Mouse (Mus musculus) midbrain, embryonic 12.5 days (tissue): ENCODE measurements around the gene Hyal1. TPM values are rescaled to one million over a fixed set of nuclear protein-coding genes. Genes with fewer than 3 reads are reported as not detected.

Experiments
- ATAC-seq: fragments of 200-750 bp; cut with Nextera tagmentation; 2 replicates; pipeline ENCODE4 v1.8.0; 2017; ENCODE audit warnings: low read depth, moderate TSS enrichment, moderate library complexity; ENCODE audit not compliant: low FRiP score
- H3K27ac ChIP-seq: fragments of 300-500 bp; sonication (generic); replicated peaks from 2 replicates; pipeline ENCODE4 v1.5.1; 2016; ENCODE audit warnings: mild to moderate bottlenecking
- H3K27me3 ChIP-seq: fragments of 300-500 bp; sonication (generic); 2 replicates; pipeline ENCODE4 v1.6.1; 2016; ENCODE audit warnings: mild to moderate bottlenecking
- H3K36me3 ChIP-seq: fragments of 300-500 bp; sonication (generic); 2 replicates; pipeline ENCODE4 v1.6.1; 2016
- H3K4me1 ChIP-seq: fragments of 300-500 bp; sonication (generic); 2 replicates; pipeline ENCODE4 v1.6.1; 2016
- H3K4me2 ChIP-seq: fragments of 300-500 bp; sonication (generic); replicated peaks from 2 replicates; pipeline ENCODE4 v1.6.1; 2016; ENCODE audit warnings: mild to moderate bottlenecking, moderate library complexity
- H3K4me3 ChIP-seq: fragments of 300-500 bp; sonication (generic); 2 replicates; pipeline ENCODE4 v1.5.1; 2016; ENCODE audit warnings: mild to moderate bottlenecking
- H3K9ac ChIP-seq: fragments of 300-500 bp; sonication (generic); replicated peaks from 2 replicates; pipeline ENCODE4 v1.6.1; 2016; ENCODE audit warnings: mild to moderate bottlenecking, moderate library complexity
- H3K9me3 ChIP-seq: fragments of 300-500 bp; sonication (generic); 2 replicates; pipeline ENCODE4 v1.6.1; 2016; ENCODE audit warnings: mild to moderate bottlenecking
- WGBS: fragments of 180-500 bp; shearing (Covaris S2); methylation state at CpG from one replicate; pipeline ENCODE4 v1.1.7; 2016; 5-methylcytosine and 5-hydroxymethylcytosine counted together
- polyA plus RNA-seq: library from polyadenylated mRNA; unstranded; fragments of >200 nt; fragmentation: Nextera tagmentation; extraction: Ambion mirVana; gene quantifications from 2 replicates; pipeline ENCODE4 v1.2.1, GENCODE M21; 2016

Hyal1 gene
- polyA plus RNA-seq, 1 experiment from 2014 or later, result 9.0 TPM

DNA sequence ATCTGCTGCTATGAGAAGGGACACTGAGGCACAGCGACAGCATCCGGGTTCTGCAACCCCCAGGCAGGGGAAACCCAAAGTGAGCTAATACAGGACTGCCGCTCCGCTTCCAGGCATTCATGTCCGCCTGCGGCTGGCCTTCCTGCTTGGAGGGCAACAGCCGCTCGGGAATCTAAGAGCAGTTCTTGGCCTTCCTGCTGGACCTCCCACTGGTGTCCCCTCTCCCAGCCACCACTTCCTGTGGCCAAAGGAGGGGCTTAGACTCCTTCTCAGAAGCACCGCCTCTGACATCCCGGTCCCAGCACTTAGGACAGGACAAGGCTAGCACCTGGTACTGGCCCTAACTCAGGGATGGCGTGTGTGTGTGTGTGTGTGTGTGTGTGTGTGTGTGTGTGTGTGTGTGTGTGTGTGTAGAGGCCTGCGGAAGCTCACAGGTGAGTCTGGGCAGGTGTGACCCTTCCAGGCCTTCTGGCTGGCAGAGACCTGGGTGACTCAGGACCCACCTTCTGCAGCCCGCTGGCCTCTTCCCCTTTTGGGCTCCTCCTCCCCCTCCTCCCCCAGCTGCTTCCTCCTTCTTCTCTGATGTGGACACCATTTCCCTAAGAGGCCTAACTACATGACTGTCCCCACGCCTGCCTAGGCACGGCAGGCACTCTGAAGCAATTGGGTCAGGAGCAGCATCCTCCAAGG, 52.1 kb downstream of the Hyal1 start:
- no peak for ATAC-seq
- Histone ChIP-seq H3K36me3 (peaks cover 19% of the 10 kb centered on the region; the same call in 1 of the 2 replicates), H3K4me2 (peak overlapping the region; percentile 95), H3K9ac (peak overlapping the region; percentile 62), H3K27ac (peak overlapping the region; percentile 99), H3K4me3 (peak overlapping the region; percentile 10; the same call in 1 of the 2 replicates), H3K27me3 (no peaks in the 10 kb centered on the region), H3K9me3 (no peaks in the 10 kb centered on the region), H3K4me1 (peaks cover 89% of the 10 kb centered on the region)
- WGBS, result 34% methylated on average over 13 of the region's 15 CpGs

DNA sequence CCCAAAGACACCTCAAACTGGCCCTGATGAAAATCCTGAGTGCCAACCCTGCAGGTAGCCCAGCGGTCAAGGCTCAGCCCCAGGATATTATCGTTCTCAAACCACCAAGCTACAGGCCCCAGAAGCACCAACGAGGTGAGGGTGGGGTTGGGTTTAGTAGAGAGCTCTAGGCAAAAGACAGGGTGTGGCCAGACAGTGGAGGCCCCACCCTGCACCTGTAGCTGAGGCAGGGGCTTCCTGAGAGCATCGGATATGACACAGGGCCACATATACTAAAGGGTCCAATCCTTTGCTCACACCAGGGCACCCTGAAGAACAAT, 52.6 kb downstream of the Hyal1 start:
- peaks cover 92% of the 10 kb centered on the region for H3K4me1 ChIP-seq

DNA sequence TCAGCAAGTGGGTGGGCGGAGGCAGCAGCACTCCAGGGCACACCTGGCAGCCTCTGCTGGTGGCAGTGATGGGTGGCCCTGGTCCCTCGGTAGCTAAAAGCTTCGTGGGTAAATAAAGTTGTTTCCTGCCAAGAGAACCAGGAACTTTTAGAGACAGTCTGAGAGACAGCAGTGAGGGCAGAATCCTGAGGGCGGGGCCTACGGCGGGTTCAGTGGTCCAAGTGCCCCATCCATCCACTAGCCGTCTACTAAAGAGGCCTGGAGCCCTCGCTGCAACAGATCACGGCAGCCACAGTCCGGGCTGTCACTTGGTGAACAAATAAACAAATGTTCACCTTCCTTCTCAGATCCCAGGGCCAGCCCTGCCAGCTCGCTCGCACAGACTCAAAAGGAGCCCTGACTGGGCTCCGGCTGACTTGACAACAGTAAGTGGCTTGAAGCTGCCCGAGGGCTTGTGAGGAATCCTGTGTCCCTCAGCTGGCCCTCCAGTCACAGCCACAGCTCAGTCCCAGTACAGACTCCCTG, 53.2 kb downstream of the Hyal1 start:
- H3K27me3 ChIP-seq, result no peaks in the 10 kb centered on the region
- ATAC-seq, result peak; percentile 14
- H3K4me2 ChIP-seq, result peak overlapping the region; percentile 95
- peak overlapping the region; percentile 33 for H3K4me3 ChIP-seq
- peaks cover 88% of the 10 kb centered on the region for H3K4me1 ChIP-seq
- WGBS, result 6% methylated on average over 14 of the region's 14 CpGs
- H3K9me3 ChIP-seq, result no peaks in the 10 kb centered on the region
- H3K36me3 ChIP-seq, result peaks cover 9% of the 10 kb centered on the region; the same call in 1 of the 2 replicates
- H3K27ac ChIP-seq, result peak overlapping the region; percentile 99
- H3K9ac ChIP-seq, result peak overlapping the region; percentile 68

More for the DNA sequence above, 52.6 kb downstream of the Hyal1 start:
- peak overlapping the region; percentile 99 for H3K27ac ChIP-seq
- H3K4me3 ChIP-seq, result peak overlapping the region; percentile 6; the same call in 1 of the 2 replicates
- peak overlapping the region; percentile 95 for H3K4me2 ChIP-seq
- H3K36me3 ChIP-seq, result peaks cover 15% of the 10 kb centered on the region; the same call in 1 of the 2 replicates
- H3K27me3 ChIP-seq, result no peaks in the 10 kb centered on the region
- H3K9me3 ChIP-seq, result no peaks in the 10 kb centered on the region
- H3K9ac ChIP-seq, result peak overlapping the region; percentile 62
- no peak for ATAC-seq
- WGBS, result 21% methylated on average over 4 of the region's 4 CpGs

DNA sequence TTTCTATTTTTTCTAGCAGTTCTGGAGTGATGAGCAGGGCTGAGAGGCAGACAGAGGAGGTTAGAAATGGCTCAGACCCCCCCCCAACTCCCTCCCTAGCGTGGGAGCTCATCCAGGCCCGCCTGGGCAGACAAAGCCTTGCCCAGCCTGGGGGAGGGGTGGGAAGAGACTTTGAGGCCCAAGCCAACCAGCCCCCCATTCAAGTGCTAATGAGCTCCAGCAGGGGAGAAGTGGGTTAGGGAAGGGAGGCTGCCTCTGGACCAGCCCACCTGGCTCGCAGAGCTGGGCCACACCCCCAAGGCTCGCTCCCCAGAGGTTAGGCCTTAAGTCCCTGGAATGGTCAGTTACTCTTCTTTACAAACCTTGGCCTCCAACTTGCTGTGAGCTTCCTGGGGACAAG, 53.8 kb downstream of the Hyal1 start:
- 2% methylated on average over 4 of the region's 4 CpGs for WGBS
- ATAC-seq, result peak; percentile 55
- Histone ChIP-seq H3K4me1 (peaks cover 84% of the 10 kb centered on the region), H3K27me3 (no peaks in the 10 kb centered on the region), H3K27ac (peak overlapping the region; percentile 99), H3K4me3 (peak overlapping the region; percentile 33), H3K9ac (peak overlapping the region; percentile 68), H3K9me3 (no peaks in the 10 kb centered on the region), H3K36me3 (0 out of 2 replicates have a peak, but pooled peaks cover 3% of the 10 kb centered on the region), H3K4me2 (peak overlapping the region; percentile 95)

Other genes with a start within 250 kb of the Hyal1 start
- 13.3 and 14.9 TPM in 2 replicates for gene Hemk1, start 238.6 kb upstream of the Hyal1 start, polyA plus RNA-seq
- gene 6430571L13Rik, start 236.3 kb upstream of the Hyal1 start, polyA plus RNA-seq, result 3.1 and 4.2 TPM in 2 replicates
- gene Cacna2d2, start 177.3 kb upstream of the Hyal1 start, polyA plus RNA-seq, result 3.7 and 4.1 TPM in 2 replicates
- 43.6 TPM in 2 replicates for gene Tmem115, start 43.0 kb upstream of the Hyal1 start, polyA plus RNA-seq
- gene Cyb561d2, start 34.7 kb upstream of the Hyal1 start, polyA plus RNA-seq, result 19.3 and 19.4 TPM in 2 replicates
- gene Nprl2, start 34.7 kb upstream of the Hyal1 start, polyA plus RNA-seq, result 48.1 and 48.4 TPM in 2 replicates
- gene Zmynd10, start 29.6 kb upstream of the Hyal1 start, polyA plus RNA-seq, result 1.1 and 2.6 TPM in 2 replicates
- gene Rassf1, start 25.4 kb upstream of the Hyal1 start, polyA plus RNA-seq, result 43.6 and 48.9 TPM in 2 replicates
- 90.1 and 95.0 TPM in 2 replicates for gene Tusc2, start 13.7 kb upstream of the Hyal1 start, polyA plus RNA-seq
- 112 and 116 TPM in 2 replicates for gene Hyal2, start 9.0 kb upstream of the Hyal1 start, polyA plus RNA-seq
- gene Naa80, start 2.0 kb downstream of the Hyal1 start, polyA plus RNA-seq, result 14.5 and 14.7 TPM in 2 replicates
- gene Hyal3, start 3.9 kb downstream of the Hyal1 start, polyA plus RNA-seq, result 0.41 and 1.1 TPM in 2 replicates
- 20.1 and 21.1 TPM in 2 replicates for gene Ifrd2, start 10.7 kb downstream of the Hyal1 start, polyA plus RNA-seq
- 3.2 TPM in 2 replicates for gene Sema3b, start 32.3 kb downstream of the Hyal1 start, polyA plus RNA-seq
- gene Gnai2, start 58.4 kb downstream of the Hyal1 start, polyA plus RNA-seq, result 635 and 641 TPM in 2 replicates
- 13.9 and 14.8 TPM in 2 replicates for gene Slc38a3, start 92.6 kb downstream of the Hyal1 start, polyA plus RNA-seq
- 1.9 and 2.7 TPM in 2 replicates for gene Gnat1, start 102.8 kb downstream of the Hyal1 start, polyA plus RNA-seq
- 30.6 and 33.7 TPM in 2 replicates for gene Sema3f, start 133.5 kb downstream of the Hyal1 start, polyA plus RNA-seq
- 266 and 271 TPM in 2 replicates for gene Rbm5, start 194.1 kb downstream of the Hyal1 start, polyA plus RNA-seq